8 mouse cellular contexts compared by ENCODE assay signal in the genomic region with DNA sequence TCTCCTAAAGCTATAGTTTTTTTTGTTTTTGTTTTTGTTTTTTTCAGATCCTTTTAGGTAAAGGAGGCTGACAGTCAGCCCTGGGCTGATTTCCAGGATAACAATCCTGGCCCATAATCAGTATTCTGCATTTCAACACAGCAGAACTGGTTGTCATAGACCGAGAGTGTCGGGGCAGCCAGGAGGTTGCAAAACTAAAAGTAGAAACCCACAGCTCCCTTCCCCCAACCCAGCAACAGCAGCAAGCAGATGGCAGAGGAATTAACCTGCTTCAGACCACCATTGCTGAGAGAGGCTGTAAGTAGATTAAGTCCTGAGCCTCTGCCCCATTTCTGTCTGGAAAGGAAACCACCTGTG. TPM values are rescaled to one million over a fixed set of nuclear protein-coding genes. Genes with fewer than 3 reads are reported as not detected.
DNase-seq lines count a peak whose midpoint lies in the region; ATAC-seq lines count a peak whose summit lies in the region.

No protein-coding gene starts in this region.

- no peaks in the 10 kb centered on the region for H3K36me3 ChIP-seq in forebrain, embryonic 11.5 days (ENCODE audit: control insufficient read depth, insufficient read depth, low read length)
- no peaks in the 10 kb centered on the region for H3K36me3 ChIP-seq in midbrain, embryonic 14.5 days (ENCODE audit: control insufficient read depth, insufficient read depth, low read length)

- no peak overlapping the region for H3K27ac ChIP-seq in forebrain, embryonic 11.5 days (ENCODE audit: low read depth, low read length)
- no peak overlapping the region for H3K27ac ChIP-seq in midbrain, embryonic 14.5 days (replicated peaks; ENCODE audit: low read depth, low read length)

- H3K4me2 ChIP-seq in forebrain, embryonic 11.5 days (ENCODE audit: low read depth, low read length, severe bottlenecking): peak overlapping the region; percentile 76
- H3K4me2 ChIP-seq in midbrain, embryonic 14.5 days (ENCODE audit: low read length): peak overlapping the region; percentile 88

- H3K9ac ChIP-seq in forebrain, embryonic 11.5 days (ENCODE audit: low read length): peak overlapping the region; percentile 79
- H3K9ac ChIP-seq in midbrain, embryonic 14.5 days (replicated peaks; ENCODE audit: low read length): peak overlapping the region; percentile 62; the same call in 1 of the 2 replicates

- H3K9me3 ChIP-seq in forebrain, embryonic 11.5 days (ENCODE audit: control insufficient read depth, low read length): no peaks in the 10 kb centered on the region
- H3K9me3 ChIP-seq in midbrain, embryonic 14.5 days (ENCODE audit: control insufficient read depth, low read length): no peaks in the 10 kb centered on the region

- WGBS in forebrain, embryonic 11.5 days: 10% methylated on average over 2 of the region's 2 CpGs
- whole genome bisulfite sequencing in midbrain, embryonic 14.5 days: 2% methylated on average over 2 of the region's 2 CpGs

- H3K4me3 ChIP-seq in forebrain, embryonic 11.5 days (ENCODE audit: low read depth, low read length): peak overlapping the region; percentile 64
- peak overlapping the region; percentile 67 for H3K4me3 ChIP-seq in midbrain, embryonic 14.5 days (replicated peaks; ENCODE audit: low read depth, low read length)

- DNase-seq in cerebellum, postnatal 10 days: peak; percentile 28 to 40
- DNase-seq in cerebellum, postnatal 36 days: no peak
- peak; percentile 72 for DNase-seq in adrenal gland, adult 2 months
- DNase-seq in forebrain, embryonic 11.5 days (ENCODE audit: low spot score): no peak
- DNase-seq in heart, postnatal 4 days: peak; percentile 49
- DNase-seq in liver: peak; percentile 48
- DNase-seq in midbrain, embryonic 14.5 days: peak; percentile 30
- no peak for DNase-seq in yolk sac, embryonic 10.5 days (ENCODE audit: low spot score)

- H3K4me1 ChIP-seq in forebrain, embryonic 11.5 days (replicated peaks; ENCODE audit: control insufficient read depth, insufficient read depth, low read length): peaks cover 5% of the 10 kb centered on the region; the same call in 1 of the 2 replicates
- H3K4me1 ChIP-seq in midbrain, embryonic 14.5 days (ENCODE audit: control insufficient read depth, insufficient read depth, low read length): peaks cover 5% of the 10 kb centered on the region; the same call in 1 of the 2 replicates

- no peaks in the 10 kb centered on the region for H3K27me3 ChIP-seq in forebrain, embryonic 11.5 days (ENCODE audit: control insufficient read depth, insufficient read depth, low read length)
- H3K27me3 ChIP-seq in midbrain, embryonic 14.5 days (ENCODE audit: control insufficient read depth, insufficient read depth, low read length): no peaks in the 10 kb centered on the region

- ATAC-seq in forebrain, embryonic 11.5 days (replicated peaks; ENCODE audit: low FRiP score): no peak
- ATAC-seq in midbrain, embryonic 14.5 days (ENCODE audit: low FRiP score, low TSS enrichment): no peak

RNA-seq across cellular contexts. Expression of gene Fyco1, which starts 1.0 kb away (rescaled TPM):
- 10 to 100 TPM; 37.1 to 41.1 TPM for total RNA-seq in adrenal gland, adult 2 months (2021)
- 5.9 and 9.7 TPM in 2 replicates for polyA plus RNA-seq in adrenal gland, adult 2 months (2012; rRNA removed)
- 8.9 and 11.0 TPM in 2 replicates for polyA plus RNA-seq in forebrain, embryonic 11.5 days (2014; fragmentation: Nextera tagmentation; extraction: Ambion mirVana)
- 100 to 1,000 TPM; 156 to 161 TPM for total RNA-seq in heart, postnatal 4 days (2021)
- polyA plus RNA-seq in midbrain, embryonic 14.5 days (2014; fragmentation: Nextera tagmentation; extraction: Ambion mirVana): 9.7 and 10.2 TPM in 2 replicates

RNA-seq across cellular contexts. Expression of gene Xcr1, which starts 11.1 kb away (rescaled TPM):
- total RNA-seq in adrenal gland, adult 2 months (2021): under 1 TPM; 0.10 to 0.20 TPM
- 0.08 and 0.10 TPM in 2 replicates for polyA plus RNA-seq in adrenal gland, adult 2 months (2012; rRNA removed)
- 0.04 and 0.08 TPM in 2 replicates for polyA plus RNA-seq in forebrain, embryonic 11.5 days (2014; fragmentation: Nextera tagmentation; extraction: Ambion mirVana)
- total RNA-seq in heart, postnatal 4 days (2021): not detected
- polyA plus RNA-seq in midbrain, embryonic 14.5 days (2014; fragmentation: Nextera tagmentation; extraction: Ambion mirVana): 0.04 TPM in 1 of 2 replicates, not detected in the other

RNA-seq across cellular contexts. Expression of gene Cxcr6, which starts 44.4 kb away (rescaled TPM):
- under 1 TPM in 1 of 2 experiments, not detected in 1; 0.21 TPM for total RNA-seq in adrenal gland, adult 2 months (2021)
- 0.20 TPM in 1 of 2 replicates, not detected in the other for polyA plus RNA-seq in adrenal gland, adult 2 months (2012; rRNA removed)
- polyA plus RNA-seq in forebrain, embryonic 11.5 days (2014; fragmentation: Nextera tagmentation; extraction: Ambion mirVana): 0.09 and 0.19 TPM in 2 replicates
- total RNA-seq in heart, postnatal 4 days (2021): not detected
- polyA plus RNA-seq in midbrain, embryonic 14.5 days (2014; fragmentation: Nextera tagmentation; extraction: Ambion mirVana): 0.11 TPM in 2 replicates

Comparison
In these comparisons a context has a peak if more than half of its experiments do, and no peak if none do; other contexts are left out.
1. DNase-seq: peak in cerebellum, postnatal 10 days (2 of 2), adrenal gland, adult 2 months (single experiment), heart, postnatal 4 days (single experiment), liver (single experiment) and midbrain, embryonic 14.5 days (single experiment); none in cerebellum, postnatal 36 days (0 of 2), forebrain, embryonic 11.5 days (single experiment) and yolk sac, embryonic 10.5 days (single experiment).